Mouse (Mus musculus) CD4-positive, CD25-positive, alpha-beta regulatory T cell, adult 4 months (primary cell): Measurements from ENCODE around the gene Myl6. TPM values are rescaled to one million over a fixed set of nuclear protein-coding genes. Genes with fewer than 3 reads are reported as not detected.
A peak's percentile ranks its signal among the peaks of the same experiment; 100 is the strongest.

ENCODE experiments used
- ATAC-seq: one replicate; pipeline ENCODE4 v1.8.0; 2017
- polyA plus RNA-seq, 2 experiments: library from polyadenylated mRNA; unstranded; fragments of 100-300 nt; shearing (Covaris generic); gene quantifications; one replicate each; pipeline ENCODE4 v1.2.1; 2017

Gene Myl6
- polyA plus RNA-seq, 2 experiments from 2014 or later = 937 to 954 TPM

DNA sequence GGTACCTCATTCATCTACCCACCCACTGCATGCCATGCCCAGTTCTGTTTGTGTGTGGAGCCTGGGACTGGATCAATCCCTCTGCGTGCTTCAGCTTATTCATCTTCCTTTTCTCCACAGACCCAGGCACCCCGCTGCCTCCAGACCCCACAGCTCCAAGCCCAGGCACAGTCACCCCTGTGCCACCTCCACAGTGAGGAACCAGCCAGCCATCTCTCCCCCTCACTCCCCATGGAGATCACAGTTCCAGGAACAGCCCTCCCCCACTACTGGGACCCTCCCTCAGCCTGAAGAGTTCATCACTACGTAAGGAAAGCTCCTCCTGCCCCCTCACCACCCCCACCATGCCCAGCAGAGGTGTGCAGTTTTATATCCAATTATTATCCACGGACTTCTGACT is 5.2 kb downstream of the Myl6 start:
- no peak for ATAC-seq

DNA sequence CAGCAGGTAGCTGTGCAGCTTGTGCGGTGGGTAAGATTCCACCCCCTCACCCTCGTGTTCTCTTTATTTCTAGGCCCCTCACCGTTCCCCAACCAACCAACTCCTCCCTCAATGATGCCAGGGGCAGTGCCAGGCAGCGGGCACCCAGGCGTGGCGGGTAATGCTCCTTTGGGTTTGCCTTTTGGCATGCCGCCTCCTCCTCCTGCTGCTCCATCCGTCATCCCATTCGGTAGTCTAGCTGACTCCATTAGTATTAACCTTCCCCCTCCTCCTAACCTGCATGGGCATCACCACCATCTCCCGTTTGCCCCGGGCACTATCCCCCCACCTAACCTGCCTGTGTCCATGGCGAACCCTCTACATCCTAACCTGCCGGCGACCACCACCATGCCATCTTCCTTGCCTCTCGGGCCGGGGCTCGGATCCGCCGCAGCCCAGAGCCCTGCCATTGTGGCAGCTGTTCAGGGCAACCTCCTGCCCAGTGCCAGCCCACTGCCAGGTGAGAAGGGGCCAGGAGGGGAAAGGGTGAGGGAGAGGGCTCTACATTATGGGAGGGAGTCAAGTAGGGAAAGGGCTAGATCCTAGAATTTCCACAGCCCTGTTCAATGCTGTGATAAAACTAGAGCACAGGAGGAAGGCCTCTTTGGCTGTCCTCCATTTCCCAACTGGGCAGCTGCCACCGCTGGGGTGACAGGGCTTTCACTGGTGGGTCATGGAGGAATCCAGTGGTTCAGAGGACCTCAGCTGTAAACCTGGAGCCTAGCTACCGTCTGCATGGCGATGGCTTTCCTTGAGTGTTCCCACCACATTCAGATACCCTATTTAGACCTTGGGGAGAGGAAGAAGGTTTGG is 5.9 kb downstream of the Myl6 start:
- no peak for ATAC-seq

DNA sequence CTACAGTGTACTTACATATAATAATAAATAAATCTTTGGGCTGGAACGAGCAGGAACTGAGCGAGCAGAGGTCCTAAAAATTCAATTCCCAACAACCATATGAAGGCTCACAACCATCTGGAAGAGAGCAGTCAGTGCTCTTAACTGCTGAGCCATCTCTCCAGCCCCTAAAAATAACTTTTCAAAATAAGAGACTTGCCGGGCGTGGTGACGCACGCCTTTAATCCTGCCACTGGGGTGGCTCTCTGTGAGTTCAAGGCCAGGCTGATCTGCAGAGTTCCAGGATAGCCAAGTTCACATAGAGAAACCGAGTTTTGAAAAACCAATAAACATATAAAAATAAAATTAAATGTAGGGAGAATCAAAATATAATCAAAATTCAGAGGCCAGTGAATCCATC is 7.6 kb downstream of the Myl6 start:
- no peak for ATAC-seq

DNA sequence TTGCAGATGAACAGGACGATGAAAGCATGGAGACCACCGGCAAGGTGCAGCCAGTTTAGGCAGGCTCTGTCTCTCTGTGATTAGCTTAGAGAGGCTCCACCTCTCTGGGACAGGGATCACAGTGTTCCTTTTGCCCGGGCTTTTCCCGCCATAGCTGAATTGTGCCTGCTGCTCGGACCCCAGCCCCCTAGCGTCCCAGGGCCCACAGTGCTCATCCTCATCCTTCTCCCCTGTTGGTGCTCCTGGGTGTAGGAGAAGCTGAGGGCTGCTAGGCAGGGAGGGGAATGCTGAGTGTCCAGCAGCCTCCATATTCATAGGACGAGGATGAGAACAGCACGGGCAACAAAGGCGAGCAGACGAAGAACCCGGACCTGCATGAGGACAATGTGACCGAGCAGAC is 19.6 kb downstream of the Myl6 start:
- ATAC-seq = no peak

DNA sequence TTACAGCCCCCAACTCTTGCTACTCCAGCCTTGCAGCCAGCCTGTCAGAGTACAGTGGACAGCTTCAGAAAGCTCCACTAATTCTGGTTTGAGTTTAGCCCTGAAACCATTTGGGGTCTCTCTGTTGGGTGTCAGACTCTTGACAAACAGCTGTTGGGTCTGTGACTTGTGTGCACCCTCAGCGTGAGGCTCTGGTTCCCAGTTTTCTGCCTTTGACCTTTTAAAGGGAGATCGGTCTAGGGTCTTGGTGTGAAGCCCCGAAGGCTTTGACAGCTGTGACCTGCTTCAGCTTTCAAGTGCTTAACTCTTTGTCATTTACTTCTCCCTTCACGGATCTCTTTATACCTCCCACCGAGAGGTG is 33.7 kb downstream of the Myl6 start:
- ATAC-seq = no peak

DNA sequence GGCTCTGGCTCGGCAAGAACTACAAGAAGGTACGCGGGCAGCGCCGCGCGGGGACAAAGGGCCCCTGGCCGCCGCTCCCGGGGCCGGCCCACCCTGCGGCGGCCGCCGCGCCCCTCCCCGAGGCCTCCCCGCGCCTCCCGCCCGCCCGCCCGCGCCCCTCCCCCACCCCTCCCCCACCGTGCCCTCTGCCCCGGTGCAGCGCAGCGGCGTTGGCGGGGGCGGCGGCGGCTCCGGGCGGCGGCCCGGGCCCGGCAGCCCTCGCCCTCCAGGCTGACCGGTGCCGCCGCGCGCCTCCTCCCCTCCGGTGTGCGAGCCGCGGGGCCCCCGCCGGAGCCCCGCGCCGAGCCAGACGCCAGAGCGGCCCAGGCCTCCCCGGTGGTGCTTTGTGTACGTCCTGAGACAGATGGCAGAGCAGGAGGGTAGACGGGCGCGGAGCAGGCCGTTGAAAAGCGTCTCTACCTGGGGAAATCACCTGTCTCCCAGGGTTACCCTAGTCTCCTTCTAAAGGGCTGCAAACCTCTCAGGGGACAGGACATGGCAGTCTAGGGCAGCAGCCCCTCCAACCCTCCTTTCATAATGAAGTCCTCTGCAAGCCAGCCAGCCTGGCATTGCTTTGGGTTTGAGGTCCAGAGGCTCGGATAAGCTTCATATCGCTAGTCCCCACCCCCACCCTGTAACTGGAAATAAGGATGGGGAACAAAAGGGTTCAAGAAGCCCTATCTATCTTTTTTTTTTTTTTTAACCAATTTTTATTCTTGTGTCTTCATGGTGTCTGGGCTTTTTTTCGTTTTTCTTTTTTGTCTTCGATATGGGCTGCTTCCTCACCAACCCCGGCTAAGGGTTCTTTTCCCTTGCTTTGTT is 34.3 kb downstream of the Myl6 start:
- ATAC-seq = peak; percentile 56

DNA sequence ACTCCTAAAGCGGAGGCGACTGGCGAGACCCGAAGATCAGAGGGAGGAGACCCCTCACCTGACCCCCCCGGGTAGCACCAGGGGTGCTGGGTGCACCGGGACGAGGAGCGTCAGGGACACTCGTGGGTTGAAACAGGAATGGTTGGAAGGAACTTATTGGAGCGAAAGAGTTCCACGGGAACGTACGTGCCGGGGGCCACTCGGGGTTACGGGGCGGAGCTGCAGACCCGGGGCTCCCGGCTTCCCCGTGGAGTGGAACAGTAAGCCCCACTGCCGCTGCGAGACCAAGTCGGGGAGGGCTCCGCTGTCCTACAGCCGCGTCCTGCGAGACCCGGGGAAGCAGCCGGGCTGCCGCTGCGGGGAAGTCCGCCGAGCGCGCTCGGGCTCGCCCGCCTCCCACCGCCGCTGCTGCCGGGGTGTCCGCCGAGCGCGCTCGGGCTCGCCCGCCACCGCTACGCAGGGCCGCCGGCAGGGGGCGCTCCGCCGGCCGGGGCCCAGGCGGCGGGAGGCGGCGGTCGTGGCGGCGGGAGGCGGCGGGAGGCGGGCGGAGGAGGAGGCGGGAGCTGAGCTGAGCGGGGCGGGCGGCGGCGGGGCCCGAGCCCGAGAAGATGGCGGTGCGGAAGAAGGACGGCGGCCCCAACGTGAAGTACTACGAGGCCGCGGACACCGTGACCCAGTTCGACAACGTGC is 35.1 kb downstream of the Myl6 start, which contains the start of gene Smarcc2:
TSS of gene Smarcc2 (plus strand) at position 530 of the 690 bp plus-strand sequence.
- peak; percentile 69 for ATAC-seq

DNA sequence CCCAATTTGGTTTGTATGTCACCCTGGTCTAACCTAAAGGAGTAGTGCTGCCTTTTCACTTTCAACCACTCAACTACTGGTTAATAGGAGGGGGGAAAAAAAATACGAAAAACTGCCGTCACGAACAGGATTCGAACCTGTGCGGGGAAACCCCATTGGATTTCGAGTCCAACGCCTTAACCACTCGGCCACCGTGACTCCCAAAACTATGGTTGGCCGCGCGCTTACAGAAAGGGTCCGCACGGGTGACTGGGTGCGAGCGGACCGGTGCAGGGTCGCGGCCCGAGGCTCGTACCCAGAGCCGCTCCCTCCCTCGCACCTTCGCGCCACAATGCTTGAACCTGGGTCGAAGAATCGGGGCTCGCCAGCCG is 35.6 kb downstream of the Myl6 start:
- ATAC-seq = peak; percentile 37

DNA sequence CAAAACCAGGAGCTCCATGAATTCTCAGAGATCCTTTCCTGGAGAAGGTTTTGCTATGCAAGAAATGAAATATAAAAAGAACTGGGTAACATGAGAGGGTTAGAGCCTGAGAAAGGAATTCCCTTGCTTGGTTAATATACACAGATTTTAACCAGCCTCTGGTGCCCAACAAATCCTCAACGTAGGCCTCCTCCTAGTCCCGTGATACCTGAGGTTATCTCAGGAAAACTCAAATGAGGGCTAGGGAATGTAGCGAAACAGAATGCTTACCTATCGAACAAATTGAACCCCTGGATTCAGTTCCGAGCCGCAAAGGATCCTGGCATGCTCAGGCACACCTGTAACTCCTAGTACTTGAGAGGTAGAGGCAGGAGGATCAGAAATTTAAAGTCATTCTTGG is 36.3 kb downstream of the Myl6 start:
- no peak for ATAC-seq

DNA sequence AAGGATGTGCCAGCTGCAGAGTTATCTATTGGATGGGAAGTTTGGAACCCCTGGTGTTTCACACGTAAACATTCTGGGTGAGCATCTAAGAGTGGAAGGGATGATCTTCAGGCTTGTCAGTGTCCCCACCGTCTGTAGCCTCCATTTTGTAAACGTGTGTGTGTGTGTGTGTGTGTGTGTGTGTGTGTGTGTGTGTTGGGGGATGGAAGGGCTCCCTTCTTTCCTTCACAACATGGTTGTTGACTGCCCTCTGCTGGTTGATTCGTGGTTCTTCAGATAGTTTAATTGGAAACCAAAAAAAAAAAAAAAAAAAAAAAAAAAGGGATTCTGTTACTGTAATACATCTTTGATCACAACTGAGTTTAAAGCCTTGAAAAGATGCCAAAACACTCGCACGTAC is 38.7 kb downstream of the Myl6 start:
- peak; percentile 42 for ATAC-seq

DNA sequence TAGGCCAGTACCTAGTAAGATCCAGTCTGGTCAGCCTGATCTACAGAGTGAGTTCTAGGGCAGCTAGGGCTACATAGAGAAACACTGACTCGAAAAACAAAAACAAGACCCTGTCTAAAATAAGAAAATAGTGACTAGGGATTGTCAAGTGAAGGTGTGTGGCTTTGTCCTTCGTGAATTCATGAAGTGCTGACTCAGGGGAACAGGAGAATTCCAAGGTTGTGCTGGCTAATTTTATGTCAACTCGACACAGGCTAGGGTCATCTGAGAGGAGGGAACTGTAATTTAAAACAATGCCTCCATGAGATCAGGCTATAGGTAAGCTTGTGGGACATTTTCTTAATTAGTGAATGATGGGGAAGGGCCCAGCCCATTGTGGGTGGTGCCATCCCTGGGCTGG is 39.5 kb downstream of the Myl6 start:
- ATAC-seq = no peak

DNA sequence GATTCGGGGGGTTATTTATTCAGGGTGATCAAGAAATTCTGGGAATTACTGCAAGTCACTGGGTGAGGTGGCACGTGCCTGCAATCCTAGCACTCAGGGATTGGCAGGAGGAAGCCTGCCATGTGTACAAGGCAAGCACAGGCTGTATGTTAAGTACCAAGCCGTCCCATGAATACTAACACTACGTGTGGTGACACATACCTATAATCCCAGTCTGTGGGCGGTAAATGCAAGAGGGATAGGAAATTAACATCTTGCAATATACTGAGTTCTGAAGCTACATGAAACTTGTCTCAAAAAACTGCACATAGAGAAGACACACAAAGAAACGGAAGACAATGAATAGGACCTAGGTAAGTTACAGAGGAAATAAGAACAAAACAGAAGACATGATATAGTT is 42.9 kb downstream of the Myl6 start:
- ATAC-seq = no peak

DNA sequence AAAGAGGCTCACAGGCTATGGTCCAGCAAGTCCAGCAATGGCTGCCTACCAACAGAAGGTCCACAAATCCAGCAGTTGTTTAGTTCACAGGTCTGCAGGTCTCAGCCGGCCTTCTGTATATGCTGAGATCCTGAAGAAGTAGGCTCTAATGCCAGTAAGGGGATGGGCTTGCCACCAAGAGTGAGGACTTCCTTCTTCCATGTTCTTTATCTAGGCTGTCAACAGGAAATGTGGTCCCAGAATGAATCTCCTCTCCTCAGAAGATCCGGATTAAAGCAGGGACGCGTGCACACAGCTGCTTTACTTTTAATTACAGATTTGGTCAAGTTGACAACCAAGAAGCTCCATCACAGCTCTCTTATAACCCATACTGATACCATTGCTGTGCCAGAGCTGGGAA is 48.5 kb downstream of the Myl6 start:
- no peak for ATAC-seq

DNA sequence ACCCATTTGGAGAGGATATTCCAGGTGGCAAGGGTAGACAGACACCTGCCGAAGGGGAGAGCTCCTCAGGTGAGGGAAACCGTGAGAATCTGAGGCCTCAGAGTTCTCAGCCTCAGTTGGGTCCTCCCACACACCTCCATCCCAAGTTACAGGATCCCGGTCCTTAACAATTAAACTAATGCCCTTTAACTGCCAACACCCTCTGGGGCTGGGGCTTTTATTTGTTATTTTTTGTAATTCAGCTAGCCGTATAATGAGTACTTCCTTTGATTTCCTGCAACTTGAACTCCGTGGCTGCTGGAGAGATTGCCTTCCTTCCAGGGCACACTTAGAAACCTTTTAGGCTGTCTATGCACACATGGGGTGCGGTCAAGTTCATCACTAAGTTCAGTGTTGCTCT is 49.6 kb downstream of the Myl6 start:
- no peak for ATAC-seq

DNA sequence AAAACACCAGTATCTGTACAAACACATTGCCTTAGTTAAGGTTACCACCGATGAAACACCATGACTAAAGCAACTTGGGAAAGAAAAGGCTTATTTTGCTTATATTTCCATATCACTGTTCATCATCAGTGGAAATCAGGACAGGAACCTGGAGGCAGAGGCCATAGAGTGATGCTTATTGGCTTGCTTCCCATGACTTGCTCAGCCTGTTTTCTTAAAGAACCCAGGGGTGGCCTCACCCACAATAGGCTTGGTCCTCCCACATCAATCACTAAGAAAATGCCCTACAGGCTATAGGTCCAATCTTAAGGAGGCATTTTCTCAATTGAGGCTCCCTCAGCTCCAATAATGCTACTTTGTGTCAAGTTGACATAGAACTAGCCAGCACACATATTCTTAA is 51.2 kb downstream of the Myl6 start:
- no peak for ATAC-seq

DNA sequence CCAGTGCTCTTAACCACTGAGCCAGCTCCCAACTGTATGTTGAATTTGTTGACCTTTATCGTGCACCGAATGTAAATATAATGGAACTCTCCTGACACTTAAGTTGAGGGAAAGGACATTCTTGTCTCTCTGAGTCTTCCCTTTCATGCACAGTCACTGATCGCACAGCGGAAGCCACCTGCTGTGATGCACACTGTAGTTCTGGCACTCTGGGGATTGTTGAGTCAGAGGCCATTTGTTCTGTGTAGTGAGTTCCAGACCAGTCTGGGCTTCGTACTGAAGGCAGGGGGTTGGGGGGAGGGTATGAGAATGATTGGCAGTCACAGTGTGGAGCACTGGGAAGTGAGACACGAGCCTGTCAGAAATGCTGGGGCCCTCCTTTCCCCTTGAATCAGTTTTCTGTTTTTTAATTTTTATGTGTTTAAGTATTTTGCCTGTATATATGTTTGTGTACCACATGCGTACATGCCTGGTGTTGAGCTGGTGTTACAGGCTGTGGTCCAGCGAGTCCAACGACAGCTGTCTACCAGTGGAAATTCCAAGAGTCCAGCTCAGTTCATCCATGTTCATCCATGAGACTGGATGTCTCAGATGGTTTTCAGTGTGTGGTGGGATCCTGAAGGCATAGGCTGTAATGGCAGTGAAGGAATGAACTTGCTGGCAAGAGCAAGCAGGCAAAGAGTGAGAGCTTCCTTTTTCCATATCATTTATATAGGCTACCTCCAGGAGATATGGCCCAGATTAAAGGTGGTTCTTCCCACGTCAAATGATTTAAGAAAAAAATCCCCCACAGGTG is 52.4 kb downstream of the Myl6 start:
- ATAC-seq = no peak

Other genes with a start within 250 kb of the Myl6 start
- gene Apon, start 240.0 kb downstream of the Myl6 start, polyA plus RNA-seq = not detected
- not detected for gene Apof, start 225.5 kb downstream of the Myl6 start, polyA plus RNA-seq
- 10 to 100 TPM; 58.1 to 92.7 TPM for gene Stat2, start 223.6 kb downstream of the Myl6 start, polyA plus RNA-seq
- not detected for gene Il23a, start 195.4 kb downstream of the Myl6 start, polyA plus RNA-seq
- gene Pan2, start 190.8 kb downstream of the Myl6 start, polyA plus RNA-seq = 10 to 100 TPM; 24.4 to 48.3 TPM
- 100 to 1,000 TPM; 116 to 120 TPM for gene Cnpy2, start 171.7 kb downstream of the Myl6 start, polyA plus RNA-seq
- 100 to 1,000 TPM; 124 to 182 TPM for gene Cs, start 156.4 kb downstream of the Myl6 start, polyA plus RNA-seq
- gene Coq10a, start 125.1 kb downstream of the Myl6 start, polyA plus RNA-seq = 10 to 100 TPM; 14.5 to 15.7 TPM
- gene Ankrd52, start 117.0 kb downstream of the Myl6 start, polyA plus RNA-seq = 1 to 10 TPM; 2.3 to 3.3 TPM
- not detected for gene Slc39a5, start 92.9 kb downstream of the Myl6 start, polyA plus RNA-seq
- 10 to 100 TPM; 63.3 to 77.5 TPM for gene Nabp2, start 82.7 kb downstream of the Myl6 start, polyA plus RNA-seq
- gene Rnf41, start 82.5 kb downstream of the Myl6 start, polyA plus RNA-seq = 10 to 100 TPM; 28.7 to 51.8 TPM
- gene Smarcc2, start 34.9 kb downstream of the Myl6 start, polyA plus RNA-seq = 10 to 100 TPM; 45.7 to 62.7 TPM
- 1 to 10 TPM; 4.3 to 5.4 TPM for gene Myl6b, start 4.5 kb upstream of the Myl6 start, polyA plus RNA-seq
- 10 to 100 TPM; 68.4 to 84.4 TPM for gene Esyt1, start 31.7 kb upstream of the Myl6 start, polyA plus RNA-seq
- gene Zc3h10, start 53.6 kb upstream of the Myl6 start, polyA plus RNA-seq = 10 to 100 TPM in 1 of 2 experiments, 1 to 10 TPM in 1; 9.2 to 11.8 TPM
- gene Rpl41, start 55.2 kb upstream of the Myl6 start, polyA plus RNA-seq = 1,000 to 10,000 TPM; 4,848 to 7,095 TPM
- 100 to 1,000 TPM; 114 to 117 TPM for gene Pa2g4, start 71.8 kb upstream of the Myl6 start, polyA plus RNA-seq
- gene Erbb3, start 95.5 kb upstream of the Myl6 start, polyA plus RNA-seq = 1 to 10 TPM; 6.6 to 9.3 TPM
- gene Rps26, start 132.6 kb upstream of the Myl6 start, polyA plus RNA-seq = 1,000 to 10,000 TPM; 1,420 to 1,755 TPM
- 100 to 1,000 TPM; 102 to 158 TPM for gene Ikzf4, start 151.8 kb upstream of the Myl6 start, polyA plus RNA-seq
- 10 to 100 TPM; 25.7 to 44.3 TPM for gene Suox, start 179.9 kb upstream of the Myl6 start, polyA plus RNA-seq
- gene Rab5b, start 202.1 kb upstream of the Myl6 start, polyA plus RNA-seq = 100 to 1,000 TPM in 1 of 2 experiments, 10 to 100 TPM in 1; 69.1 to 111 TPM
- gene Pmel, start 210.1 kb upstream of the Myl6 start, polyA plus RNA-seq = 1 to 10 TPM; 4.8 TPM
- 10 to 100 TPM; 19.7 to 23.2 TPM for gene Cdk2, start 210.9 kb upstream of the Myl6 start, polyA plus RNA-seq